Mouse (Mus musculus): Measurements from ENCODE around the gene Ccdc173.

DNA sequence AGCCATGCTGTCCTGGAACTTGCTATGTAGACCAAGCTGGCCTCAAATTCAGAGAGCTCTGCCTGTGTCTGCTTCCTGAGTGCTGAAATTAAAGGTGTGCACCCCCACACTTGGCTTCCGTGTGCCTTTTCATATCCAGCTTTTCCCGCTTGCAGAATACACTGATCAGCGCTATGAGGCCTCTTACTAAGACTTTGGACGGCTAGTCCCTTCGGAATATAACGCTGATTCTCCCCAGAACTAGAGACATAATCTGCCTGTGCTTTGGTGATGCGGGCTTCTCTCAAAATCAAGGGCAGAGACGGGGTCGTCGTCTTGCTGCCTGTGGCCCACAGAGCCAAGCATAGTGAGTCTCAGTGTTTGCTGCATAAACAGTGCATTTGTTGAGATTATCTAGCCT lies 36.5 kb upstream of the Ccdc173 start:
- TF ChIP-seq E2F4 (IDR thresholded peaks at IDR 0.05; ENCODE audit: insufficient read depth), result no peak
- no peak for TF ChIP-seq POLR2A (IDR thresholded peaks at IDR 0.05; ENCODE audit: insufficient read length, low read depth)

Data from myocyte (in vitro differentiated cells).